ENCODE assay signal across 12 mouse cellular contexts in genomic region chr7:34327493-34327892, GRCm38 (mm10). TPM values are rescaled to one million over a fixed set of nuclear protein-coding genes. Genes with fewer than 3 reads are reported as not detected.
DNase-seq lines count a peak whose midpoint lies in the region; ATAC-seq and TF ChIP-seq lines count a peak whose summit lies in the region.
"Had no signal": no experiment of that assay in that cellular context is flagged by ENCODE, and none has a peak within 500 bp of the region (broad histone marks: within the 10 kb centered on the region; RNA-seq: fewer than 3 reads in every experiment).

No protein-coding gene starts in this region.

- H3K4me3 ChIP-seq in heart, embryonic 14.5 days (ENCODE audit: control insufficient read depth in 1 of 2, insufficient read depth in 1 of 2, low read depth in 1 of 2, low read length in 2 of 2) = no peak overlapping the region
- H3K4me3 ChIP-seq in lung, postnatal 0 days (ENCODE audit: low read depth, low read length) = no peak overlapping the region
- H3K4me3 ChIP-seq in brown adipose tissue, adult 24 weeks (ENCODE audit: insufficient read depth, low read depth, low read length) = no peak overlapping the region
- no peak overlapping the region for H3K4me3 ChIP-seq in stomach, embryonic 15.5 days (replicated peaks)
- H3K4me3 ChIP-seq in neural tube, embryonic 15.5 days (replicated peaks) = no peak overlapping the region
- no peak overlapping the region for H3K4me3 ChIP-seq in midbrain, embryonic 13.5 days (replicated peaks)
- H3K4me3 ChIP-seq: midbrain, embryonic 10.5 days; neural tube, embryonic 12.5 days had no signal

- no peaks in the 10 kb centered on the region; a peak in 1 of 4 replicates for H3K4me1 ChIP-seq in heart, embryonic 14.5 days (ENCODE audit: control insufficient read depth in 2 of 2, insufficient read depth in 2 of 2, low read length in 2 of 2)
- no peaks in the 10 kb centered on the region for H3K4me1 ChIP-seq in lung, postnatal 0 days (ENCODE audit: insufficient read depth, low read depth, low read length)
- peaks cover 3% of the 10 kb centered on the region; the same call in 1 of the 2 replicates for H3K4me1 ChIP-seq in brown adipose tissue, adult 24 weeks (ENCODE audit: control insufficient read depth, insufficient read depth, insufficient read length, low read length)
- no peaks in the 10 kb centered on the region for H3K4me1 ChIP-seq in stomach, embryonic 15.5 days
- no peaks in the 10 kb centered on the region for H3K4me1 ChIP-seq in neural tube, embryonic 15.5 days
- H3K4me1 ChIP-seq in midbrain, embryonic 13.5 days (replicated peaks) = no peaks in the 10 kb centered on the region
- H3K4me1 ChIP-seq: midbrain, embryonic 10.5 days; neural tube, embryonic 12.5 days had no signal

- H3K4me2 ChIP-seq in heart, embryonic 14.5 days (ENCODE audit: low read length) = no peak overlapping the region
- no peak overlapping the region for H3K4me2 ChIP-seq in lung, postnatal 0 days (replicated peaks; ENCODE audit: low read depth, low read length)
- H3K4me2 ChIP-seq in stomach, embryonic 15.5 days = no peak overlapping the region
- no peak overlapping the region for H3K4me2 ChIP-seq in neural tube, embryonic 15.5 days
- no peak overlapping the region for H3K4me2 ChIP-seq in midbrain, embryonic 13.5 days (replicated peaks)
- H3K4me2 ChIP-seq: neural tube, embryonic 12.5 days had no signal

- ATAC-seq in heart, embryonic 14.5 days (ENCODE audit: insufficient number of reproducible peaks, insufficient read depth, low FRiP score, low read depth) = peak; percentile 56; the same call in 1 of the 2 replicates
- ATAC-seq in lung, postnatal 0 days = peak; percentile 70
- peak; percentile 81 for ATAC-seq in stomach, embryonic 15.5 days (ENCODE audit: insufficient read depth, low FRiP score, low read depth)
- ATAC-seq in neural tube, embryonic 15.5 days (ENCODE audit: low FRiP score) = no peak
- no peak for ATAC-seq in midbrain, embryonic 13.5 days

- H3K9me3 ChIP-seq in heart, embryonic 14.5 days (ENCODE audit: control insufficient read depth, low read length) = peaks cover 4% of the 10 kb centered on the region; the same call in 1 of the 2 replicates
- H3K9me3 ChIP-seq in lung, postnatal 0 days (ENCODE audit: low read length) = no peaks in the 10 kb centered on the region
- no peaks in the 10 kb centered on the region for H3K9me3 ChIP-seq in stomach, embryonic 15.5 days
- no peaks in the 10 kb centered on the region for H3K9me3 ChIP-seq in neural tube, embryonic 15.5 days (replicated peaks)
- H3K9me3 ChIP-seq in midbrain, embryonic 13.5 days = peaks cover 9% of the 10 kb centered on the region; the same call in 1 of the 2 replicates

- no peak overlapping the region for H3K9ac ChIP-seq in heart, embryonic 14.5 days (ENCODE audit: low read length)
- no peak overlapping the region for H3K9ac ChIP-seq in lung, postnatal 0 days (replicated peaks; ENCODE audit: low read depth)
- H3K9ac ChIP-seq in stomach, embryonic 15.5 days = no peak overlapping the region
- no peak overlapping the region for H3K9ac ChIP-seq in neural tube, embryonic 15.5 days (replicated peaks)
- H3K9ac ChIP-seq in midbrain, embryonic 13.5 days (replicated peaks) = no peak overlapping the region
- H3K9ac ChIP-seq: neural tube, embryonic 12.5 days had no signal

- WGBS in heart, embryonic 14.5 days = 22% methylated on average over 3 of the region's 3 CpGs
- WGBS in lung, postnatal 0 days = 29% methylated on average over 3 of the region's 3 CpGs
- 36% methylated on average over 3 of the region's 3 CpGs for WGBS in stomach, embryonic 15.5 days
- WGBS in neural tube, embryonic 15.5 days = 66% methylated on average over 3 of the region's 3 CpGs
- WGBS in midbrain, embryonic 13.5 days = 60% methylated on average over 3 of the region's 3 CpGs

- peak overlapping the region; percentile 36 to 46; a peak in 2 of 4 replicates for H3K27ac ChIP-seq in heart, embryonic 14.5 days (replicated peaks in 1 of 2; ENCODE audit: control insufficient read depth in 1 of 2, insufficient read depth in 1 of 2, low read depth in 2 of 2, low read length in 2 of 2)
- H3K27ac ChIP-seq in lung, postnatal 0 days (ENCODE audit: low read length) = no peak overlapping the region
- peak overlapping the region; percentile 87 for H3K27ac ChIP-seq in brown adipose tissue, adult 24 weeks (replicated peaks; ENCODE audit: low read depth, low read length)
- H3K27ac ChIP-seq in stomach, embryonic 15.5 days = no peak overlapping the region
- no peak overlapping the region for H3K27ac ChIP-seq in neural tube, embryonic 15.5 days (replicated peaks)
- H3K27ac ChIP-seq in midbrain, embryonic 13.5 days = no peak overlapping the region
- H3K27ac ChIP-seq: midbrain, embryonic 10.5 days; neural tube, embryonic 12.5 days had no signal

- no peak for TF ChIP-seq EP300 in lung, postnatal 0 days (IDR thresholded peaks at IDR 0.05)

- H3K27me3 ChIP-seq in heart, embryonic 14.5 days (ENCODE audit: control insufficient read depth, insufficient read depth, low read length) = no peaks in the 10 kb centered on the region
- H3K27me3 ChIP-seq in lung, postnatal 0 days (replicated peaks; ENCODE audit: insufficient read depth, low read length) = no peaks in the 10 kb centered on the region
- H3K27me3 ChIP-seq in stomach, embryonic 15.5 days (replicated peaks) = no peaks in the 10 kb centered on the region
- H3K27me3 ChIP-seq in neural tube, embryonic 15.5 days (replicated peaks) = no peaks in the 10 kb centered on the region
- H3K27me3 ChIP-seq in midbrain, embryonic 13.5 days = no peaks in the 10 kb centered on the region
- H3K27me3 ChIP-seq: neural tube, embryonic 12.5 days had no signal

- TF ChIP-seq CTCF in lung, postnatal 0 days (IDR thresholded peaks at IDR 0.05) = no peak

- H3K36me3 ChIP-seq in heart, embryonic 14.5 days (ENCODE audit: control insufficient read depth, insufficient read depth, low read length) = no peaks in the 10 kb centered on the region
- H3K36me3 ChIP-seq in lung, postnatal 0 days (ENCODE audit: insufficient read depth, low read length) = no peaks in the 10 kb centered on the region
- H3K36me3 ChIP-seq in stomach, embryonic 15.5 days = no peaks in the 10 kb centered on the region
- no peaks in the 10 kb centered on the region for H3K36me3 ChIP-seq in neural tube, embryonic 15.5 days
- no peaks in the 10 kb centered on the region for H3K36me3 ChIP-seq in midbrain, embryonic 13.5 days
- H3K36me3 ChIP-seq: midbrain, embryonic 10.5 days; neural tube, embryonic 12.5 days had no signal

- no peak for DNase-seq in heart, adult 9 months (ENCODE audit: low spot score in 2 of 2)
- peak; percentile 53 for DNase-seq in lung, postnatal 0 days (ENCODE audit: low spot score)
- no peak for DNase-seq in lung, postnatal 14 days
- DNase-seq: cerebellum, postnatal 36 days; right cerebral cortex, postnatal 14 days had no signal

RNA-seq across cellular contexts. Expression of gene 4931406P16Rik, which starts 14.1 kb away (rescaled TPM):
- polyA plus RNA-seq in heart, embryonic 14.5 days (2014; fragmentation: Nextera tagmentation; extraction: Ambion mirVana) = 40.5 and 44.9 TPM in 2 replicates
- polyA plus RNA-seq in lung, postnatal 0 days (2015; fragmentation: Nextera tagmentation; extraction: Ambion mirVana) = 54.6 and 57.3 TPM in 2 replicates
- polyA plus RNA-seq in brown adipose tissue, adult 24 weeks (2012; ENCODE audit: insufficient read depth, insufficient read length, missing spikeins) = 19.2 and 24.8 TPM in 2 replicates
- polyA plus RNA-seq in stomach, embryonic 15.5 days (2015; fragmentation: Nextera tagmentation; extraction: Ambion mirVana) = 27.9 and 28.2 TPM in 2 replicates
- polyA plus RNA-seq in neural tube, embryonic 15.5 days (2015; fragmentation: Nextera tagmentation; extraction: Ambion mirVana) = 30.1 and 30.8 TPM in 2 replicates
- 26.9 and 29.3 TPM in 2 replicates for polyA plus RNA-seq in midbrain, embryonic 13.5 days (2015; fragmentation: Nextera tagmentation; extraction: Ambion mirVana)

Comparison
In these comparisons a context has a peak if more than half of its experiments do, and no peak if none do; other contexts are left out.
1. ATAC-seq: peak in heart, embryonic 14.5 days (single experiment), lung, postnatal 0 days (single experiment) and stomach, embryonic 15.5 days (single experiment); none in neural tube, embryonic 15.5 days (single experiment) and midbrain, embryonic 13.5 days (single experiment).
2. H3K27ac ChIP-seq: peak in heart, embryonic 14.5 days (2 of 2) and brown adipose tissue, adult 24 weeks (single experiment); none in lung, postnatal 0 days (single experiment), stomach, embryonic 15.5 days (single experiment), neural tube, embryonic 15.5 days (single experiment) and midbrain, embryonic 13.5 days (single experiment).